Mouse (Mus musculus): ENCODE results near the gene Slc13a2.

Gene Slc13a2

GRCm38 (mm10) chr11:78348474-78348873, 73.5 kb downstream of the Slc13a2 start:
- no peak for DNase-seq

GRCm38 (mm10) chr11:78347908-78348307, 74.1 kb downstream of the Slc13a2 start:
- DNase-seq = no peak
